Mouse (Mus musculus) CH12.LX (cell line): Measurements from ENCODE around the gene Retreg2. TPM values are rescaled to one million over a fixed set of nuclear protein-coding genes. Genes with fewer than 3 reads are reported as not detected.
A peak's percentile ranks its signal among the peaks of the same experiment; 100 is the strongest.

Experiments
- DNase-seq: peaks from one replicate; pipeline ENCODE4 v3.0.0-alpha.2; 2013; ENCODE audit errors: extremely low read depth
- H3K27ac ChIP-seq: 2 replicates; pipeline ENCODE4 v1.5.1; 2012; ENCODE audit warnings: low read depth, mild to moderate bottlenecking, control low read depth, moderate library complexity; ENCODE audit not compliant: insufficient read depth
- H3K27me3 ChIP-seq: replicated peaks from 2 replicates; pipeline ENCODE3; 2012; ENCODE audit warnings: inconsistent platforms
- H3K36me3 ChIP-seq, 2 experiments: replicated peaks in 1 of 2; 2 replicates each; pipeline versions ENCODE3 to v1.6.1; 2012; ENCODE audit warnings: inconsistent platforms in 1 of 2, low read length in 1 of 2, mild to moderate bottlenecking in 1 of 2, mixed read lengths in 1 of 2, moderate library complexity in 1 of 2; ENCODE audit not compliant: control insufficient read depth in 1 of 2, insufficient read depth in 1 of 2
- H3K4me1 ChIP-seq, 2 experiments: 2 replicates each; pipeline ENCODE4 v1.6.1; 2012; ENCODE audit warnings: inconsistent platforms in 1 of 2, moderate library complexity in 1 of 2; ENCODE audit not compliant: insufficient read depth in 2 of 2, control insufficient read depth in 1 of 2
- H3K4me2 ChIP-seq: 2 replicates; pipeline ENCODE4 v1.6.1; 2012; ENCODE audit warnings: low read depth, mild to moderate bottlenecking, control low read depth; ENCODE audit not compliant: poor library complexity, insufficient read depth, severe bottlenecking
- H3K4me3 ChIP-seq, 3 experiments: fragments of 150-350 bp in 1 of 3; sonication (generic) in 1 of 3; replicated peaks in 1 of 3; 2 replicates each; pipeline versions ENCODE3 to v1.5.1; 2011 to 2012; ENCODE audit warnings: low read depth in 2 of 3, low read length in 2 of 3, mild to moderate bottlenecking in 2 of 3, moderate library complexity in 2 of 3, control low read depth in 1 of 3, improper control_type of control experiment in 1 of 3, inconsistent platforms in 1 of 3, mixed read lengths in 1 of 3; ENCODE audit not compliant: poor library complexity in 1 of 3
- H3K79me2 ChIP-seq: replicated peaks from 2 replicates; pipeline ENCODE4 v1.6.1; 2012; ENCODE audit warnings: mild to moderate bottlenecking, moderate library complexity; ENCODE audit not compliant: control insufficient read depth, poor library complexity, insufficient read depth, severe bottlenecking; ENCODE audit errors: extremely low read depth
- H3K9ac ChIP-seq: 2 replicates; pipeline ENCODE4 v1.6.1; 2012; ENCODE audit warnings: low read depth, mild to moderate bottlenecking, control low read depth, moderate library complexity; ENCODE audit not compliant: insufficient read depth
- H3K9me3 ChIP-seq: replicated peaks from 2 replicates; pipeline ENCODE3; 2012; ENCODE audit warnings: low read length, inconsistent platforms, mixed read lengths
- BHLHE40 ChIP-seq: IDR thresholded peaks from 2 replicates; pipeline ENCODE4 v1.6.1; 2011; ENCODE audit warnings: mild to moderate bottlenecking, low read depth, low read length, improper control_type of control experiment
- CHD2 ChIP-seq: IDR thresholded peaks from 2 replicates; pipeline ENCODE4 v1.6.1; 2011; ENCODE audit warnings: low read length, improper control_type of control experiment
- CTCF ChIP-seq, 2 experiments: IDR thresholded peaks in 1 of 2; conservative IDR thresholded peaks in 1 of 2; 2 replicates each; pipeline ENCODE4 v1.5.1; 2011 to 2012; ENCODE audit warnings: low read depth in 2 of 2, low read length in 2 of 2, improper control_type of control experiment in 1 of 2, inconsistent platforms in 1 of 2, mild to moderate bottlenecking in 1 of 2, moderate library complexity in 1 of 2
- E2F4 ChIP-seq: IDR thresholded peaks from 2 replicates; pipeline ENCODE4 v1.6.1; 2011; ENCODE audit warnings: low read depth, low read length, improper control_type of control experiment; ENCODE audit not compliant: insufficient replicate concordance
- ELF1 ChIP-seq: IDR thresholded peaks from 2 replicates; pipeline ENCODE4 v1.6.1; 2014; ENCODE audit warnings: low read depth, mild to moderate bottlenecking, inconsistent platforms, low read length, improper control_type of control experiment
- GABPA ChIP-seq: IDR thresholded peaks from 2 replicates; pipeline ENCODE4 v1.6.1; 2012; ENCODE audit warnings: low read depth, low read length, improper control_type of control experiment, inconsistent platforms; ENCODE audit not compliant: insufficient replicate concordance
- HCFC1 ChIP-seq: IDR thresholded peaks from 2 replicates; pipeline ENCODE4 v1.6.1; 2012; ENCODE audit warnings: low read depth, mild to moderate bottlenecking, inconsistent platforms, low read length, improper control_type of control experiment
- MAX ChIP-seq: IDR thresholded peaks from 2 replicates; pipeline ENCODE4 v1.6.1; 2011; ENCODE audit warnings: low read length, improper control_type of control experiment
- MAZ ChIP-seq: IDR thresholded peaks from 2 replicates; pipeline ENCODE4 v1.6.1; 2012; ENCODE audit warnings: low read depth, mild to moderate bottlenecking, inconsistent platforms, low read length, improper control_type of control experiment, moderate library complexity
- MXI1 ChIP-seq: IDR thresholded peaks from 2 replicates; pipeline ENCODE4 v1.6.1; 2011; ENCODE audit warnings: mild to moderate bottlenecking, low read depth, low read length, improper control_type of control experiment
- NRF1 ChIP-seq: IDR thresholded peaks from 2 replicates; pipeline ENCODE4 v1.6.1; 2014; ENCODE audit warnings: low read depth, mild to moderate bottlenecking, inconsistent platforms, low read length, improper control_type of control experiment, moderate library complexity
- PAX5 ChIP-seq: IDR thresholded peaks from 2 replicates; pipeline ENCODE4 v1.6.1; 2012; ENCODE audit warnings: low read length, inconsistent platforms, mixed read lengths
- POLR2A ChIP-seq: IDR thresholded peaks from 2 replicates; pipeline ENCODE4 v1.6.1; 2011; ENCODE audit warnings: low read depth, mild to moderate bottlenecking, improper control_type of control experiment, low read length
- POLR2AphosphoS2 ChIP-seq: IDR thresholded peaks from 2 replicates; pipeline ENCODE4 v1.6.1; 2011; ENCODE audit warnings: low read depth, low read length, improper control_type of control experiment
- RCOR1 ChIP-seq: conservative IDR thresholded peaks from 2 replicates; pipeline ENCODE4 v1.6.1; 2012; ENCODE audit warnings: low read depth, mild to moderate bottlenecking, inconsistent platforms, low read length, improper control_type of control experiment
- SMC3 ChIP-seq: IDR thresholded peaks from 2 replicates; pipeline ENCODE4 v1.6.1; 2011; ENCODE audit warnings: low read depth, low read length, improper control_type of control experiment
- TBP ChIP-seq: conservative IDR thresholded peaks from 2 replicates; pipeline ENCODE4 v1.6.1; 2011; ENCODE audit warnings: low read depth, low read length, improper control_type of control experiment
- TCF12 ChIP-seq: IDR thresholded peaks from 2 replicates; pipeline ENCODE4 v1.6.1; 2014; ENCODE audit warnings: low read depth, mild to moderate bottlenecking, inconsistent platforms, low read length, improper control_type of control experiment
- USF1 ChIP-seq: IDR thresholded peaks from 2 replicates; pipeline ENCODE4 v1.6.1; 2014; ENCODE audit warnings: low read depth, mild to moderate bottlenecking, inconsistent platforms, low read length, improper control_type of control experiment
- ZC3H11A ChIP-seq: IDR thresholded peaks from 2 replicates; pipeline ENCODE4 v1.6.1; 2012; ENCODE audit warnings: low read depth, mild to moderate bottlenecking, inconsistent platforms, low read length, improper control_type of control experiment
- ZKSCAN1 ChIP-seq: IDR thresholded peaks from 2 replicates; pipeline ENCODE4 v1.6.1; 2012; ENCODE audit warnings: low read depth, inconsistent platforms, low read length, improper control_type of control experiment, borderline replicate concordance
- ZMIZ1 ChIP-seq: IDR thresholded peaks from 2 replicates; pipeline ENCODE4 v1.6.1; 2012; ENCODE audit warnings: low read depth, mild to moderate bottlenecking, inconsistent platforms, low read length, improper control_type of control experiment
- ZNF384 ChIP-seq: IDR thresholded peaks from 2 replicates; pipeline ENCODE4 v1.6.1; 2012; ENCODE audit warnings: low read depth, low read length, improper control_type of control experiment, inconsistent platforms
- dilution Hi-C: fragments of 300-500 bp; cut with MboI; formaldehyde crosslinking; loops from 2 replicates; pipeline ENCODE4 v1.14.3; 2020; ENCODE audit warnings: low sequenced_read_pairs; ENCODE audit not compliant: extremely low pct_unique_long_range_greater_than_20kb, extremely low pct_ligation_motif_present
- in situ Hi-C: fragments of 300-500 bp; cut with MboI; formaldehyde crosslinking; loops from 3 replicates; pipeline ENCODE4 v1.14.3; 2019; ENCODE audit warnings: low sequenced_read_pairs, low pct_ligation_motif_present, low pct_unique_long_range_greater_than_20kb, mixed read lengths
- polyA plus RNA-seq: library from polyadenylated mRNA; unstranded; fragments of >175 nt; gene quantifications from 2 replicates; pipeline ENCODE4 v1.2.1, GENCODE M21; 2012; ENCODE audit warnings: low read depth; ENCODE audit not compliant: insufficient read length
- total RNA-seq, 2 experiments: library from RNA; depleted of rRNA; stranded (reverse); fragments of 300-350 nt in 1 of 2; fragments of >200 nt in 1 of 2; gene quantifications; 2 replicates each; pipeline ENCODE4 v1.2.3; 2012 to 2014

Gene Retreg2
- total and polyA plus RNA-seq, 3 experiments = 14.6 to 27.9 (median 26.5) TPM

DNA sequence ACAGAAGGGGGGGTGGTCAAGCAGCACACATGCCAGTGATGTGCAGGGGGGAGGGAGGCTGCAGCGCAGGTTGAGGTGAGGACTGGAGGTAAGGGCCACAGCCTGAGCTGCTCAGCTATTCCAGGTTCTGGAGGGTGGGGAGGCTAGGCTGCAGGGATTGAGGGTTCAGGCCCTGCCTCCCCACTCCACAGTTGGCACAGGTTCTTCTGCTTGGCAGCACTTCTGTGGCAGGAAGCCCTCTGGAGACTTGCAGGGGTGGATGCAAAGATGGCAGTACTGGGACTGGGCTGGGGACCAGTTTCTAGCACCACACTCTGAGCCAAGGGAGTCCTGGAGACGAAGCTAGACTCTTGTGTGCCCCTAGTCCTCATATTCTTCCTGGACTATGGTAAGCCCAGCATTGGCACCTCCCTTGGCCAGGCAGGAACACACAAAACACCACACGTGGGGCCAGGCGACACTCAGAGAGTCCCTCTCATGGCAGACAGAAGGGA, 38.8 kb downstream of the Retreg2 start:
- TF ChIP-seq ZC3H11A (no peak), CHD2 (no peak), POLR2A (no peak), RCOR1 (no peak), MAZ (no peak), ZNF384 (no peak), NRF1 (no peak), ZKSCAN1 (no peak), BHLHE40 (no peak), GABPA (no peak), MXI1 (no peak), ZMIZ1 (no peak), HCFC1 (no peak), POLR2AphosphoS2 (no peak), MAX (no peak)
- H3K79me2 ChIP-seq = no peaks in the 10 kb centered on the region
- dilution Hi-C loops (no loop called here), in situ Hi-C loops (no loop called here)
- peaks cover 45 to 73% of the 10 kb centered on the region in 2 experiments for H3K36me3 ChIP-seq
- no peak for DNase-seq
- H3K9ac ChIP-seq = no peak overlapping the region
- H3K27me3 ChIP-seq = no peaks in the 10 kb centered on the region
- H3K4me3 ChIP-seq = no peak overlapping the region
- H3K4me1 ChIP-seq = peaks cover 0 to 20% of the 10 kb centered on the region in 2 experiments; a peak in 3 of 4 replicates
- no peak overlapping the region for H3K27ac ChIP-seq
- H3K4me2 ChIP-seq = no peak overlapping the region
- peaks cover 3% of the 10 kb centered on the region for H3K9me3 ChIP-seq

DNA sequence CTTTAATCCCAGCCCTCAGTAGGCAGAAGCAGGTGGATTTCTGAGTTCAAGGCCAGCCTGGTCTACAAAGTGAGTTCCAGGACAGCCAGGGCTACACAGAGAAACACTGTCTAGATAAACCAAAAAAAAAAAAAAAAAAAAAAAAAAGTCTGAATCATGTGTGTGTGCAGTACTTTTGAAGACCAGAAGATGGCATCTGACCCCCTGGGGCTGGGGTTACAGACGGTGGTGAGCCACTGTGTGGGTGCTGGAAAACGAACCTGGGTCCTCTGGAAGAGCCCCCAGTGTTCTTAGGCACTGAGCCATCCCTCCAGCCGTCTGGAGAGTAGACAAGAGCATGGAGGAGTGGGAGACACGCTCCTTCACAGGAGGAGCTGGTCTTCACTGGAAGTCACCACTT, 39.6 kb downstream of the Retreg2 start:
- H3K27me3 ChIP-seq = no peaks in the 10 kb centered on the region
- H3K36me3 ChIP-seq = peaks cover 49 to 74% of the 10 kb centered on the region in 2 experiments
- TF ChIP-seq HCFC1 (no peak), ELF1 (no peak), PAX5 (no peak), MAZ (no peak), CTCF (conservative IDR thresholded peaks at IDR 0.05 in 1 of 2, IDR thresholded peaks at IDR 0.05 in 1 of 2; ENCODE audit: low read depth in 2 of 2, low read length in 2 of 2) (peak in 1 of 2 experiments; percentile 33; a peak in 1 of 4 replicates), E2F4 (no peak), MXI1 (no peak), TCF12 (no peak), SMC3 (no peak), ZNF384 (peak; percentile 78), TBP (no peak), USF1 (no peak)
- peaks cover 0 to 20% of the 10 kb centered on the region in 2 experiments; a peak in 3 of 4 replicates for H3K4me1 ChIP-seq
- no peak overlapping the region for H3K4me2 ChIP-seq
- no peak overlapping the region for H3K27ac ChIP-seq
- H3K79me2 ChIP-seq = no peaks in the 10 kb centered on the region
- no peak overlapping the region for H3K9ac ChIP-seq
- no peak overlapping the region for H3K4me3 ChIP-seq
- no peak for DNase-seq
- dilution Hi-C loops (no loop called here), in situ Hi-C loops (no loop called here)
- H3K9me3 ChIP-seq = peaks cover 3% of the 10 kb centered on the region
